In the genomic region with DNA sequence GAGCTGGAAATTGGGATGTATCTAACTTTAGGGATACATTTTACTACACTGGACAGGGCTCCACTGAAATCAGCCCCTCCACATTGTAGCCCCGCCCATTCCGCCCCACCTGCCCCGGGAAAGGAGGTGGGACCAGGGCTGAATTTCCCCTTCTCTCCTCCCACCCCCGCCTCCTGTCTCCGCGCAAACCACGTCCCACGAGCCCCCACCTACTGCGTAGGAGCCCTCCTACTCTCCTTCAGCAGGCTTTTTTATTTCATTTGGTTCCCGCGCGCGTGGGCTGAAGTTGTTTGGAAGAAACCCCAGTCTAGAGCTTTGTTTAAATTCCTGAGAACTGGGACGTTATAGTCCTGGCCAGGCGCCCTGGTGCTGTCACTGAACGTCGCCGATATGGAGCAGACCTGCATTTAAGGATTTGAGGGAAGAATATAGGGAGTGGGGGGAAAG, we compare ENCODE assay signal across 7 mouse cellular contexts. TPM values are rescaled to one million over a fixed set of nuclear protein-coding genes. Genes with fewer than 3 reads are reported as not detected.
DNase-seq lines count a peak whose midpoint lies in the region; ATAC-seq and TF ChIP-seq lines count a peak whose summit lies in the region.

No protein-coding gene starts in this region.

- peak overlapping the region; percentile 74 for H3K4me2 ChIP-seq in hindbrain, embryonic 16.5 days (ENCODE audit: low read length)
- peak overlapping the region; percentile 44 for H3K4me2 ChIP-seq in liver, embryonic 16.5 days (ENCODE audit: low read depth, low read length)

- H3K4me3 ChIP-seq in spleen, adult 2 months (ENCODE audit: extremely low read depth, insufficient read depth, insufficient read length), result peak overlapping the region; percentile 28; the same call in 1 of the 2 replicates
- peak overlapping the region; percentile 51 for H3K4me3 ChIP-seq in forebrain, embryonic 10.5 days
- H3K4me3 ChIP-seq in hindbrain, embryonic 16.5 days (ENCODE audit: low read length), result peak overlapping the region; percentile 41
- peak overlapping the region; percentile 33 for H3K4me3 ChIP-seq in liver, embryonic 16.5 days (ENCODE audit: low read depth, low read length)

- H3K9ac ChIP-seq in hindbrain, embryonic 16.5 days (ENCODE audit: low read depth, low read length), result peak overlapping the region; percentile 48
- H3K9ac ChIP-seq in liver, embryonic 16.5 days (ENCODE audit: low read depth, low read length), result no peak overlapping the region

- no peaks in the 10 kb centered on the region for H3K36me3 ChIP-seq in spleen, adult 2 months (ENCODE audit: control insufficient read depth, insufficient read depth, low read length)
- peaks cover 5% of the 10 kb centered on the region; the same call in 1 of the 2 replicates for H3K36me3 ChIP-seq in forebrain, embryonic 10.5 days (replicated peaks)
- H3K36me3 ChIP-seq in hindbrain, embryonic 16.5 days (ENCODE audit: control insufficient read depth, insufficient read depth, low read length), result no peaks in the 10 kb centered on the region
- H3K36me3 ChIP-seq in liver, embryonic 16.5 days (ENCODE audit: control insufficient read depth, insufficient read depth), result no peaks in the 10 kb centered on the region

- 2% methylated on average over 18 of the region's 18 CpGs for WGBS in spleen, adult 2 months
- WGBS in forebrain, embryonic 10.5 days, result 1% methylated on average over 18 of the region's 18 CpGs
- WGBS in hindbrain, embryonic 16.5 days, result under 1% methylated on average over 18 of the region's 18 CpGs
- WGBS in liver, embryonic 16.5 days (ENCODE audit: insufficient replicate concordance), result under 1% methylated on average over 18 of the region's 18 CpGs

- no peak for TF ChIP-seq CTCF in spleen, adult 2 months (IDR thresholded peaks at IDR 0.05; ENCODE audit: extremely low read depth, insufficient read depth, insufficient read length, insufficient replicate concordance)

- H3K27ac ChIP-seq in spleen, adult 2 months (ENCODE audit: insufficient read depth, low read length), result no peak overlapping the region
- H3K27ac ChIP-seq in forebrain, embryonic 10.5 days, result no peak overlapping the region
- no peak overlapping the region for H3K27ac ChIP-seq in hindbrain, embryonic 16.5 days (ENCODE audit: low read depth, low read length)
- H3K27ac ChIP-seq in liver, embryonic 16.5 days (ENCODE audit: low read length), result no peak overlapping the region

- no peaks in the 10 kb centered on the region for H3K9me3 ChIP-seq in forebrain, embryonic 10.5 days
- no peaks in the 10 kb centered on the region for H3K9me3 ChIP-seq in hindbrain, embryonic 16.5 days (ENCODE audit: control insufficient read depth, low read length)
- H3K9me3 ChIP-seq in liver, embryonic 16.5 days (replicated peaks; ENCODE audit: control insufficient read depth, low read length), result no peaks in the 10 kb centered on the region

- peaks cover 2% of the 10 kb centered on the region for H3K27me3 ChIP-seq in spleen, adult 2 months (ENCODE audit: control insufficient read depth, insufficient read depth, low read length)
- peaks cover 98% of the 10 kb centered on the region for H3K27me3 ChIP-seq in forebrain, embryonic 10.5 days (ENCODE audit: poor library complexity, severe bottlenecking)
- H3K27me3 ChIP-seq in hindbrain, embryonic 16.5 days (replicated peaks; ENCODE audit: control insufficient read depth, insufficient read depth, low read length), result peaks cover 38% of the 10 kb centered on the region
- H3K27me3 ChIP-seq in liver, embryonic 16.5 days (ENCODE audit: control insufficient read depth, insufficient read depth, low read depth, low read length), result peaks cover 61% of the 10 kb centered on the region

- no peak for TF ChIP-seq POLR2A in spleen, adult 2 months (IDR thresholded peaks at IDR 0.05; ENCODE audit: low read depth, low read length)

- peak in 1 of 2 experiments; percentile 26 for DNase-seq in spleen, adult 2 months (ENCODE audit: low read depth in 1 of 2, low spot score in 2 of 2)
- DNase-seq in spleen, adult 12 weeks (ENCODE audit: low spot score), result no peak
- DNase-seq in forebrain, embryonic 10.5 days (ENCODE audit: extremely low spot score, low spot score), result no peak
- DNase-seq in right cerebral cortex, postnatal 4 days, result peak; percentile 63
- DNase-seq in MN1 (ENCODE audit: low spot score), result no peak

- peak; percentile 35 for ATAC-seq in hindbrain, embryonic 16.5 days
- ATAC-seq in liver, embryonic 16.5 days (ENCODE audit: low read depth), result peak; percentile 45

- H3K4me1 ChIP-seq in spleen, adult 2 months (ENCODE audit: control insufficient read depth, insufficient read depth, insufficient read length), result no peaks in the 10 kb centered on the region; the same call in 1 of the 2 replicates
- H3K4me1 ChIP-seq in forebrain, embryonic 10.5 days, result peaks cover 57% of the 10 kb centered on the region
- peaks cover 12% of the 10 kb centered on the region for H3K4me1 ChIP-seq in hindbrain, embryonic 16.5 days (ENCODE audit: control insufficient read depth, insufficient read depth, low read depth, low read length)
- peaks cover 2% of the 10 kb centered on the region for H3K4me1 ChIP-seq in liver, embryonic 16.5 days (ENCODE audit: control insufficient read depth, low read depth, low read length)

RNA-seq across cellular contexts. Expression of a gene that starts 1.3 kb away (rescaled TPM):
- polyA plus RNA-seq in spleen, adult 2 months (2012; rRNA removed), result 24.2 and 24.7 TPM in 2 replicates
- 62.2 and 65.3 TPM in 2 replicates for polyA plus RNA-seq in forebrain, embryonic 10.5 days (2016; fragmentation: Nextera tagmentation; extraction: Ambion mirVana)
- polyA plus RNA-seq in hindbrain, embryonic 16.5 days (2015; fragmentation: Nextera tagmentation; extraction: Ambion mirVana), result 105 and 275 TPM in 2 replicates
- polyA plus RNA-seq in liver, embryonic 16.5 days (2015; fragmentation: Nextera tagmentation; extraction: Ambion mirVana), result 65.0 and 89.1 TPM in 2 replicates

RNA-seq across cellular contexts. Expression of a gene that starts 30.0 kb away (rescaled TPM):
- not detected in 2 replicates for polyA plus RNA-seq in spleen, adult 2 months (2012; rRNA removed)
- polyA plus RNA-seq in forebrain, embryonic 10.5 days (2016; fragmentation: Nextera tagmentation; extraction: Ambion mirVana), result not detected in 2 replicates
- polyA plus RNA-seq in hindbrain, embryonic 16.5 days (2015; fragmentation: Nextera tagmentation; extraction: Ambion mirVana), result not detected in 2 replicates
- not detected in 2 replicates for polyA plus RNA-seq in liver, embryonic 16.5 days (2015; fragmentation: Nextera tagmentation; extraction: Ambion mirVana)

RNA-seq across cellular contexts. Expression of a gene that starts 38.8 kb away (rescaled TPM):
- polyA plus RNA-seq in spleen, adult 2 months (2012; rRNA removed), result 0.85 and 1.5 TPM in 2 replicates
- polyA plus RNA-seq in forebrain, embryonic 10.5 days (2016; fragmentation: Nextera tagmentation; extraction: Ambion mirVana), result not detected in 2 replicates
- 0.24 and 1.3 TPM in 2 replicates for polyA plus RNA-seq in hindbrain, embryonic 16.5 days (2015; fragmentation: Nextera tagmentation; extraction: Ambion mirVana)
- polyA plus RNA-seq in liver, embryonic 16.5 days (2015; fragmentation: Nextera tagmentation; extraction: Ambion mirVana), result 0.86 and 0.96 TPM in 2 replicates

RNA-seq across cellular contexts. Expression of a gene that starts 53.5 kb away (rescaled TPM):
- polyA plus RNA-seq in spleen, adult 2 months (2012; rRNA removed), result 51.9 and 54.5 TPM in 2 replicates
- polyA plus RNA-seq in forebrain, embryonic 10.5 days (2016; fragmentation: Nextera tagmentation; extraction: Ambion mirVana), result 8.7 and 10.7 TPM in 2 replicates
- polyA plus RNA-seq in hindbrain, embryonic 16.5 days (2015; fragmentation: Nextera tagmentation; extraction: Ambion mirVana), result 17.8 and 18.8 TPM in 2 replicates
- polyA plus RNA-seq in liver, embryonic 16.5 days (2015; fragmentation: Nextera tagmentation; extraction: Ambion mirVana), result 7.1 and 7.6 TPM in 2 replicates
